Mouse (Mus musculus): Measurements from ENCODE around the gene Ldhd.

GRCm38 (mm10) chr8:111604986-111605385 is 25.2 kb downstream of the Ldhd start:
- no peak for TF ChIP-seq CTCF (IDR thresholded peaks at IDR 0.05; ENCODE audit: low read depth)
- TF ChIP-seq EP300 (IDR thresholded peaks at IDR 0.05; ENCODE audit: low read depth): no peak

Data from liver, postnatal 0 days (tissue).